Mouse (Mus musculus) fibroblast of lung, adult 2 months (primary cell): ENCODE data around the gene Epb42.
"Not testable (repeated sequence)": the region's sequence is repeated elsewhere in the genome, so short reads cannot be mapped to it uniquely, and the experiment has no call there.

Experiments used
- DNase-seq: peaks from one replicate; pipeline ENCODE4 v3.0.0-alpha.2; 2011; ENCODE audit warnings: low read depth

Gene Epb42

DNA sequence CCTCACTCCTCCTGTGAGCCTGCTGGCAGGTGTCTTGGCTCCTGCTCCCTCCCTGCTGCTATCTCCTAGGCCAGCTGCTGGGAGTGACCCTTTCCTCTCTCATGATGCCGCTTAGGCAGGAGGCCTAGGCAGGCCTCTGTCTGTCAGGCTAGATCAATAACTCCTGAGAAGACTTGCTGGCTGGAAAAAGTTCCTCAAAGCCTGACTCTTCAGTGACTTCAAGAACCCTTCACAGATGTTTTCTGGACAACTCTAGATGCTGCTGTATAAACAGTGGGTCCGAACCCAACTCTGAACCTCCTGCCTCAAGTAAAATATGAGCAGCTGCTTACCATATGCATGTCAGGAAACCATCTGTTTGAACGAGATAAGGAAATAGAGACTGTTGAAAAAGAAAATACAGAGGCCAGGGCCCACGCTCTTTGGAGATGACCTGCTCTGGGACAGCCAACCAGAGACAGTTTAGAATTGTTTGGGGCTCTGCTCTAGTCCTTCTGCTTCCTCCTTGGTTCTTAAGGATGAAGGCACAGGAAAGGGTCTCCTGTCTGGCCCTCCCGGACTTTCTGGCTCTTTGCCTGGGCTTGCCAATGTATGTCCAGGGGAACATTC lies at the start of gene Epb42:
TSS of gene Epb42 (minus strand) at position 340 of the 609 bp plus-strand sequence.
- DNase-seq, result no peak

DNA sequence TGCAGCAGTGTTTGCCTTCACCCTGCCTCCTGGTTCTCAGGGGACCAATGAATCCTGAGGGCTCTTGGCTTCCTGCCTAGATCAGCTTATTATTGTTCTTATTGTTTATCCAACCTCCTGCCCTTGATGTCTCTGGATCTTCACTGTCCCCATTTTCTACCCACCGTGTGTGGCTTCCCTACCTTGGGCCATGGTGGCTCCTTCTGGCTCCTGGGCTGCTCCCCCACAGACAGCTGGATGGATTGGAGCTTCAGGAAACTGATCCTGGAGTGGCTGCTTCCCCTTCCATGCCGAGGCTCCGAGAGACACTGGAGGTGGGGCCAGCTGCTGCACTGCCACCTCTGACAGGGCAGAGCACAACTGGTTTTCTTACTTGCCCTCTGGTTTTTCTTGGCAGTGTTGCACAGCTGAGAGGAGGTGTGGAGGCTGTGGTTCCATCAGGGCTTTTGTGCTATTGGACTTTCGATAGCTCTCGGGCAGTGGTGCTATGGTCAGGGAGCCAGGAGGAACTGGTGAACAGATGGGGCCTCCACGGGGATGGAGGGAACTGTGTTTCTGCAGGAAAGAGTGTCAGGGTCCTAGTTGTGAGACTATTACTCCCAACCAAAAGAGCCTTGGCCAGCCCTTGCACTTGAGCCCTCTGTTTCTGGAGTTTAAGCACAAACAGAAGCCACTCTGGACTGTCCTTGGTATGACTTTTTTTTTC lies 48.8 kb upstream of the Epb42 start, which contains the start of gene Tgm5:
TSS of gene Tgm5 (minus strand) at position 362 of the 706 bp plus-strand sequence.
- DNase-seq, result no peak

DNA sequence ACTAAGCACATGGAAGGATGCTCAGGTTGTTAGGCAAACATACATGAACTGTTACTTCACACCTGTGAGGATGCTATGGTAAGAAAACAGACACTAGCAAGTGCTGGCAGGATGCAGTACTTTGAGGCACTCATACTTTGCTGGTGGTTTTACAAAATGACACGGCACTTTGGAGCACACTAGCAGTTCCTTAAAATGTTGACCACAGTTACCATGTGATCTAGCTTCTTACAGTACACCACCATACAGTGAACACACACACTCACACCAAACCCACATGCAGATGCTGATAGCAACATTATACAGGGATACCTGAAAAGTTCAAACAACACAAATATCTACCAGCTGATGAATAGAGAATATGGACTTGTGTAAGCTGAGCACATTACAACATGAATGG lies 45.8 kb upstream of the Epb42 start:
- no peak for DNase-seq

DNA sequence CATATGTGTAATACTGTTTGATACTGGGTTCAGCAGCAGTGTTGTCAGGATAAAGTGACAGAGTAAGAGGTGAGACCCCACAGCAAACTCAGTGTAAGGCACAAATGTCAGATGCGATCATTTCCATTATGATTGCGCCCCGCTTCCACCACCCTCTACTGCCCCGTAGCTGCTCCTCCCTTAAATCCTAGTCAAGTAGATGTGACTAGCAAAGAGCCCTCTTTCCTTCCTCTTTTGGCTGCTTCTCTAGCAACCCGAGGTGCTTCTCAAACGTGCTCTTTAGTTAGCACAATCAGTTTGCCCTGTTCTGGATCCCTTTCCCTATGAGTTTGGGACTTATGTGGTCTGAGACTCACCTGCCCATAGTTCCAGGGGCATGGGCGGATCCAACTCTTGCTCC lies 37.9 kb upstream of the Epb42 start:
- no peak for DNase-seq

DNA sequence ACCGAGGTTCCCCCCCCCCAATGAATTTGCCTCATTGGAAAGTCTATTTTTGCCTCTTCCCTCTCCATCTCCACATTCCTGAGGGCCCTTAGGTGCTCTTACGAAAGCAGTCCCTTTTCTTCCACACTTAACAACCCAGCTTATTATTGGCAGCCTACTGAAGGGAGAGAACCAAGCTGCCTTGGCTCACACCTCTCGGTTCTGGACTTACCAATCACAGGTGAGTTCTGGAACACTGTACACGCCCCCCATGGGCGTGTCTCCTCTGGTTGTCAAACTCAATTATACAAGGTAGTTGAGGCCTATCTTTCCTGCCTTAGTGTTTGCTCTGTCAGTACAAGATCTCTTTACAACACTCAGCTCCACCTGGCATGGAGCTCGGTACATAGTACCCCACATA lies 35.0 kb upstream of the Epb42 start:
- DNase-seq, result no peak

DNA sequence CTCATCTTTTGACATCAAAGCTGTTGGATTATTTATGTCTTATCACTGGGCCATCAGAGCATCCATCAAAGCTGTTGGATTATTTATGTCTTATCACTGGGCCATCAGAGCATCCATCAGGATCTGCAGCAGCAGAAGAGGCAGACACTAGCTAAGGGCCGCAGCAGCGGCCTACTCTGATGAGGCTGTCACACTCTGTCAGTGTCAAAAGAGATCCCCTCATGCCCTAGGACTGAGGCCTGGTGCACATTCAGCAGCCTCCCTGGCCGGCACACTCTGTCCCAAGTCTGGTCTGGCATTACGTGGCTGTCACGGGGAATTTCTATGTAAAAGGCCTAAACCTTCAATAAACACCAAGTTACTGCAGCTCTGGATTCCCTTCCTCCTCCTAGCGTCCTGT lies 32.6 kb upstream of the Epb42 start:
- no peak for DNase-seq

DNA sequence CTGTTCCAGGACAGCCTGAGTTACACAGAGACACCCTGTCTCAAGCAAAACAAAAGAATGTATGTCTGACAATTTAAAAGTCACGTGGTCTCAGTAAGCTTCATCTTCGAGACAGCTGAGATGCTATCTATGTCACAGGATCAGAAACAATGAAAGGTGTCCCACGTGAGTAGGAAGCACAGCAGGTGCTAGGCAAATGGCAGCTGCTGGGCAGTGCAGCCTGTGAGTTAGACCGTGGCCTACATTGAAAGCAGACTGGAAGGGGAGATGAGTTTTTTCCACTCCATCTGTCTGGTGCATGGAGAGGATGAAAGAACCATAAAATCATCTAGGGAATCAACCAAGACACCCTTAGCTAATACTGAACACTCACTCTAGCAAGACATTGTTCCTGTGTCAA lies 30.2 kb upstream of the Epb42 start:
- DNase-seq, result no peak

DNA sequence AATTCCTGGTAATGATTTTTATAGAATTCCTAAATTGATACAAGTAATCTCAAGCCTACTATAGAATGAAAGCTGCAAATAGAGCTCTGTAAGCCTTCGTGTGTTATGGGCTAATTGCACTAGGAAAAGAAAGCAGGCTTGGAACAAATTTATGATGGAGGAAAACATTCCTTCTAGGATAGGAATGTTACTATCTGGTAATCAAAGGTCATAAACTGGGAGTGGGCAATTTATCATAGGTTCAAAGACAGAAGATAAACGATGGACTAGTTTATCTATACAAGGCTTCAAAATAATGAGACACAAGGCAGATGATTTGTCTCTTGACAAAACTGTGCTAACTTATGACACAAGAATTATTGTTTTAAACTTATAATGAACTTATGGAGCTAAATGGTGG lies 24.4 kb upstream of the Epb42 start:
- DNase-seq, result no peak

DNA sequence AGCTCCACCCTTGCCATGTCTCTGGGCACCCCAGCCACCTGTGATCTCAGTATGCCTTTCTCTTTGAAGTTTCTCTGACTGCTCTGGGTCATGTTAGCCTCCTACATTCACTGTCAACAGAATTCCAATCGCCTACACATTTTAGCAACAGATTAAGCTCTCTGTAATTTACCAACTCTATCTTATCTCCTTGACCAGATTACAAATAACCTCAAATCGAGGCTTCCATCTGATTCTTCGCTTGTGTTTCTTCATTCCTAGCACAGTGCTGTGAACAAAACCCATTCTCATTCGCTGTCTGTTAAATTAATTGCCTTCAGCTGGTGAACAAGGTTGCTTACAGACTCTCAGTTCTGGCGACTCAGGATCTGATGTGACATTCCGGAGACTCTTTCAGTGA lies 21.1 kb upstream of the Epb42 start:
- DNase-seq, result no peak

DNA sequence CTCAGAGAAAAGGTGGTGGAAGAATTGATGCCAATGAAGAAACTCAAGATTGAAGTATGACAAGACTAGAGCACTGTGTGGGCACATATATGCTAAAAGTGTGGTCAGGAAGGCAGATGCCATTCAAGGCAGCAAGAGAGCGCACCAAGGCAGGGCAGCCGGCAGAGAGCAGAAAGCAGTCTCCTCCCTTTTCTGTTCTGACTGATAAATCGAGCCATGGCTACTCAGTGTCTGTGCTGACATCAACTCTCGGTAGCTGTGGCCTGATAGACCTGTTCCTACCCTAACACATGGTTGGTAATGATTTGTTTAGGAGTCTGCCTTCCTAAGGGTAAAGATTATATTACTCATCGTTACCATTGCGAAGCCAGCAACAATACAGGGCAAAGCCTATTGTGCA lies 19.0 kb upstream of the Epb42 start:
- DNase-seq, result no peak

DNA sequence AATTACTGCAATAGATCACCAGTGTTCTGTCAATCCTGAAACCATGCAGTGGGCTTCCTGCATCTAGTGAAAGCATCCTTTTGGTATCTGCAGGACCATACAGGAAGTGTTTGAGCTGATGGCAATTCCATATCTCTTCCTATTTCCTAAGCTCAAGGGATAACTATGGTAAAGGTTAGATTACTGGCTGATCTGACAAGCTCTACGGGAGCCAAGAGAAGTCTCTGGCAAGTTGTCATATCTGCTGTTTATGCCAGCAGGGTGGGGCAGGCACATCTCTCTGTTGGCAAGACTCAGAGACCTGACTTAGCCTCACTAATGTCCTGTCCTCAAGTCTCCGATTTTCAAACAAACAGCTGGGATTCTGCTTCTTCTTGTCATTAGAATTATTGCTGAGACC lies 17.2 kb upstream of the Epb42 start:
- no peak for DNase-seq

DNA sequence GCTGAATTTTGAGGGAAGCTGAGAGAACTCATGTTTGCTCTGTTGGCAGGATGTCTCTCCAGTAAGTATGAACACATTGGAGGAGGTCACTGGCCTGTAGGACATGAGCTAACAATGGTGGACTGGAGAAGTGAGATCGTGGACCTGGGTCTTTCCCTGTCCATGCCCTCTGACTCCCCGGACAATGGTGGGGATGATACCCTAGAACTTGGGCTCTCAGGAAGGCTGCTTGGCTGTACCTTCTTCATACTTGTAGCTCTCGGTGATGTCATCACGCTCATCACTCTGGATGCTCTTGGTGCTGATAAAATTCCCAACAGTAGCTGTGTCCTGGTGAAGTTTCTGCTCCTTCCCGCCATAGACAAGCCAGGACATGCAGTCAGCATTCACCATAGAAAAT lies 15.3 kb upstream of the Epb42 start:
- no peak for DNase-seq

DNA sequence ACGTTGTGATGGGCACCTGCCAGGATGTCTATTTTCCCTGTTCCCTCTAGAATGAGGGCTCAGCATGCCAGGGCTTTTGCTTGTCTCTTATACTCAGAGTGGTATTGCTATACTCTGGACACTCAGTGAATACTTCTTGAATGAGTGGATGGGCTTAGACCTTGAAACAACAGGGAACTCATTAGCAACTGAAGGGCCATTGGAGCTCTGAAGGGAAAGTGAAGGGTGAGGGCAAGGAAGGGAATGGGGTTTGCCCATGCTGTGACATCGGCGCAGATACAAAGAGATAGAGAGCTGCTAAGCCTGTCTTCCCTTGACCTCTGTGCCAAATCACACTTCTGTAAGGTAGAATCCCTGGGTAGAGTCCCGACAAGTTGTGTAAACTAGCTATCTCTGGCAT lies 8.8 kb upstream of the Epb42 start:
- DNase-seq, result no peak

DNA sequence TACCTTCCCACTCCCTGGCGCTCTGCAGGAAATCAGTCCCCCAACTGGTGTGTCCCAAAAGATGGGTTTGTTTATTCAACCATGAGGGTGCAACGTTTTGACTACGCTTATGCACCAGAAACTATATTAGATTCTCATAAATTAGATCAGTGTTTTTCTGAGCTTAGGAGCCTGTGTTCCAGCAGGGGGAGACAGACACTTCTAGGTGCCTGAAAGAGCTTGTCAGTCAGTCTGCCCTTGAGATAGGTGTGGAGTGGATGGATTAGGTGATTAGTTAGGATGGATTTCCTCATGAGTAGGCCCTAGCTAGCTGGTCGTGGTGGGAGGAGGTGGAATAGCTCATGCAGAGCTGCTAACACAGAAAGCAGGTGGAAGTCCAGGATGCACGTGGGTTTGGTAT lies 4.2 kb upstream of the Epb42 start:
- peak; percentile 8 for DNase-seq

DNA sequence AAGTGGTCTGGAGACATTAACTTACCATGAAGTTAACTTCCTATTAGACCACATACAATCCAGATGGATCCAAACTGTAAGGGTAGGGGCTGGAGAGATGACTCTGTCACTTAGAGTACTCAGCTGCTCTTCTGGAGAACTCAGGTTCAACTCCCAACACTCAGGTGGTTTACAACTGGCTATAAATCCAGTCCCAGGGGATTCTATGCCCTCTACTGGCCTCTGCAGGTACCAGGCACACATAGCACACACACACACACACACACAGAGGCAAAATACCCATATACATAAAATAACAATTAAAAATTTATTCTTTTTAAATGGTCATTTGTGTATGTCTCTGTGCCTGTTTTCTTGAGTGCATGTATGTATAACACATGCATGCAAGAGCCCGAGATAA lies 2.5 kb upstream of the Epb42 start:
- DNase-seq, result no peak

DNA sequence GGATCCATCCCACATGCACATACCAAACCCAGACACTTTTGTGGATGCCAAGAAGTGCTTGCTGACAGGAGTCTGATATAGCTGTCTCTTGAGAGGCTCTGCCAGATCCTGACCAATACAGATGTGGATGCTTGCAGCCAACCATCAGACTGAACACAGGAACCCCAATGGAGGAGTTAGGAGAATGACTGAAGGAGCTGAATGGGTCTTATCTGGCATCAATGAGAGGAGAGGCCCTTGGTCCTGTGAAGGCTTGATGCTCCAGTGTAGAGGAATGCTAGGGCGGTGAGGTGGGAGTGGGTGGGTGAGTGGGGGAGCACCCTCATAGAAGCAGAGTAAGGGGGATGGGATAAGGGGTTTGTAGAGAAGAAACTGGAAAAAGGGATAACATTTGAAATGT lies 2.0 kb upstream of the Epb42 start:
- DNase-seq, result not testable (repeated sequence)

DNA sequence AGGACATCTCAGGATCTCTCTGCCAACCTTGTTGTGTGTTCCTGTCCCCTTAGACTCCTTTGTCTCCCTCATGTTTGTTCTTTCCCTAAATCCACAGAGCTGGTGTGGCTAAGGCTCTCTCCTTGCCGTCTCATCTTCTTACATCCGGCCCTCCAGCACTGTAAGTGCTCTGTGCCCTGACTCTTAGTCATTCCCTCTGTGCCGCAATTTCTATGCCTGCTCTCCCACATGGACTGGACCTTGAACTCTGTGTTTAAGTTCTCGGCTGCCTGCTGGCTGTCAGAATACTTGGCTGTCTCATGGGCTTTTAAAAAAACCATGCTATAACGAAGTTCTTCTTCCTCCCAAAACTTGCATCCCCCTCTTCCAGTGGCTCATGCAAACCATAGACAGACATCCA lies 14.0 kb downstream of the Epb42 start:
- no peak for DNase-seq

DNA sequence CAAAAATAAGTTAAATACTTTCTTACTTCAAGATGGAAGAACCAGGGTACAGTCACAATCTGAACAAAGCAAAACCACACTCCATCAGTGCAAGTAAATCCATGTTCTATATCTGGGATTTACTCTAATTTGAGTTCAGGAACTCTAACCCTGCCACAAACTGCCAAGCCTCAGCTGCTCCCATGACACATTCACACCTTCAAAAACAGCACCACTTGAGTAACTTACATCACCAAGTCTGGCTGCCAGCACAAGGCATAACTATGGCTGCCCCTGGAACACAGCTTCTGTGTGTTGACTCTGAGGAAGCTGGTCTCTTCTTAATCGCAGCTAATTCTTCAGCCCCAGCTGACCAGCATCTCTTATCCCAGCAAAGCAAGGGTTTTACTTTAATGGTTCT lies 19.7 kb downstream of the Epb42 start:
- DNase-seq, result no peak

DNA sequence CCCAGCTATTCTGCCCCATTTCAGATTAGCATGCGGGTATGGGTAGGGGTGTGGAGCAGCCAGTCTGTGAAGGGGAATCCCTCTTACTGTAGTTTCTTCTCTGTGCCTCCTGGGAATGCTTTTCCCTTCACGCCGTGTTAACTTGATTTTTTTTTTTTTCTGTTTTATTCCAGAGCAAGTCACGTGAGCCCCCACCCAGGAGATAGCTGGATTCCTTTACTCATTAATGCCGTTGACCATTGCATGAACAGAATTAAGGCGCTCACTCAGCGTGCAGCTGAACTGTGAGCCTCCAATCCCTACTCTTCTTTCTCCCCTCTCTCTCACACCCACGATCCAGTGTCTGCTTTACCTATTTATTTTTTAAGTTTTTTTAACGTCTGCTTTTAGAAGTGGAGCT lies 20.6 kb downstream of the Epb42 start:
- DNase-seq, result no peak

DNA sequence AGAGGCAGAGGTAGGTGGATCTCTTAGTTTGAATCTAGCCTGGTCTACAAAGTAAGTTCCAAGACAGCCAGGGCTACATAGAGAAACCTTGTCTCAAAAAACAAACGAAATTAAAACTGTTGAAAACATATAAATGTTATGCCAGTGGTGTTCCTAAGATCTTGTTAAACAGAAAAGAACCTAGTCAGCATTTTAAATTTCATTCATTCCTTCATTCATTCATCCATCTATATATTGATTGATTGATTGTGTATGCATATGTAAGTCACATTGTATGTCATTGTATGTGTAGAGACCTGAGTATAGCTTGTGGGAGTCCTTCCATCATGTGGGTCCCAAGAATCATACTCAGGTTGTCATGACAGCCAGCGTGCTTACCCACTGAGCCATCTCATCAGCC lies 21.4 kb downstream of the Epb42 start:
- DNase-seq, result no peak

DNA sequence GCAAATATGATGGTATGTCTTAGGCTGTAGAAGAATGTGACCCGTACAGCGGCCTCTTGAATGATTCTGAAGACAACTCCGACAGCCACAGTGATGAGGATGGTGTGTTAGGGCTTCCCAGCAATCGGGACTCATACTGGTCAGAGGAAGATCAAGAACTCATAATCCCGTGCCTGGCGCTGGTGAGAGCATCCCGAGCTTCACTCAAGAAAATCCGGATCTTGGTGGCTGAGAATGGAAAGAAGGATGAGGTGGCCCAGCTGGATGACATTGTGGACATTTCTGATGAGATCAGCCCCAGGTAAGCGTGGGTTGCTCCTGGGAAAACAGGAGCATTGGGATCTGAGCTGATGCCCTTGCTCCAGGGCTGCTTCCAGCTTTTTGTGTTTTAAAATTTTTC lies 24.2 kb downstream of the Epb42 start:
- DNase-seq, result no peak

DNA sequence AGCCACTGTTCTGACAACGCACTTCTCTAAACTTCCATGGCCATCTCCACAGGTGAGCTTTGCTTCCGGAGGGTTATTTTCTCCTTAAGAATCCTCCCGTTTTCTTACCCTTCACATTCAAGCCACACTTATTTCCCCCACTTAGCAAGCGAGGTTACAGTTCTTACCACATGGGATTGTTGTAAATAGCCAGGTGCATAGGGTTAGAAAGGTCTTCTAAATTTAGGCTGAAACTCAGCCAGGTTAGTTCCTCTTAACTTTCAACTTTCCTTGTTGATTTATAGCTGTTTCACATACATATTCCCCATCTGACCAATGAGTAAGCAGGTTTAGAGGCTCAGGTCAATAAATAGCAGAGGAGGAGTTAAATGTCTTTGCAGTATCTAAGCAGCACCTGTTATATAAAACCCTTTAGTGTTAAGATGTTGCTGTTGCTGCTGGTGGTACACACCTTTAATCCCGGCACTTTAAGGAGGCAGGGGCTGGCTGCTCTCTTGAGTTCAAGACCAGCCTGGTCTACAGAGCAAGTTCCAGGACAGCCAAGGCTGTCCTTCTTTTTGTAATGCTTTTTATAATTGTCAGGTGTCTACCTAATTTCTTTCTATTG lies 27.7 kb downstream of the Epb42 start:
- no peak for DNase-seq

DNA sequence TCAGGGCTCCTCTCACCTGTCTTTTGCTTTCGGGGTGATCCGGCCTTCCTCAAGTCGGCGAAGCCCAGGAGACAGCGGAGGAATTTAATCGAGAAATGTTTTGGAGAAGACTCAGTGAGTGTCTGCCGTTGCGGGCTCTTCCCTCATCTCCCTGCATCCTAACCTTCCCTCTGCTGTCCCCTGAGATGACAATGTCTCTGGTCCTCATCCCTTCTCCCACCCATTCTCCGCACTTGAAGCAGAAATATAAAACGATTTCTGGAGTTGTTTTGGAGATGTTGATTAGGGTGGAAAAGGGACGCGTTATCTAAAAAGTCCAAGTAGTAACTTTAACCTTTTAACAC lies 28.2 kb downstream of the Epb42 start:
- DNase-seq, result no peak
